Mouse (Mus musculus): ENCODE measurements around the gene Mtmr2.
A peak's percentile ranks its signal among the peaks of the same experiment; 100 is the strongest.

The Mtmr2 gene

GRCm38 (mm10) chr9:13807657-13808056 is 59.4 kb downstream of the Mtmr2 start:
- DNase-seq (ENCODE audit: low spot score), result no peak

- no peak for DNase-seq (ENCODE audit: low spot score)
These were observed 61.7 kb downstream of the Mtmr2 start for GRCm38 (mm10) chr9:13809937-13810336.

GRCm38 (mm10) chr9:13818369-13818768 is 70.2 kb downstream of the Mtmr2 start:
- DNase-seq (ENCODE audit: low spot score), result no peak

GRCm38 (mm10) chr9:13820774-13821173 is 72.6 kb downstream of the Mtmr2 start:
- DNase-seq (ENCODE audit: low spot score), result no peak

- no peak for DNase-seq (ENCODE audit: low spot score)
These were observed 77.7 kb downstream of the Mtmr2 start for GRCm38 (mm10) chr9:13825896-13826295.

- DNase-seq (ENCODE audit: low spot score), result peak; percentile 40
These were observed 78.2 kb downstream of the Mtmr2 start for GRCm38 (mm10) chr9:13826391-13826805.

GRCm38 (mm10) chr9:13826832-13827405 is 78.7 kb downstream of the Mtmr2 start, which contains the start of gene Cep57:
TSS of gene Cep57 (minus strand) at chr9:13827107.
- peak; percentile 94 for DNase-seq (ENCODE audit: low spot score)

- DNase-seq (ENCODE audit: low spot score), result peak; percentile 100
These were observed 79.3 kb downstream of the Mtmr2 start, which contains the start of gene Fam76b for GRCm38 (mm10) chr9:13827406-13828086. TSS of gene Fam76b (plus strand) at chr9:13827716.

- no peak for DNase-seq (ENCODE audit: low spot score)
These were observed 79.9 kb downstream of the Mtmr2 start for GRCm38 (mm10) chr9:13828087-13828441.

- DNase-seq (ENCODE audit: low spot score), result no peak
These were observed 87.0 kb downstream of the Mtmr2 start for GRCm38 (mm10) chr9:13835256-13835655.

- DNase-seq (ENCODE audit: low spot score), result no peak
These were observed 88.5 kb downstream of the Mtmr2 start for GRCm38 (mm10) chr9:13836726-13837125.

GRCm38 (mm10) chr9:13847591-13847990 is 99.4 kb downstream of the Mtmr2 start:
- DNase-seq (ENCODE audit: low spot score), result no peak

- DNase-seq (ENCODE audit: low spot score), result no peak
These were observed 100.6 kb downstream of the Mtmr2 start for GRCm38 (mm10) chr9:13848481-13849480.

- no peak for DNase-seq (ENCODE audit: low spot score)
These were observed 105.7 kb downstream of the Mtmr2 start for GRCm38 (mm10) chr9:13853876-13854275.
